Mouse (Mus musculus) erythroblast, embryonic 14.5 days (primary cell): ENCODE measurements around the gene Mcu.

ENCODE experiments used
- GATA1 ChIP-seq: IDR thresholded peaks from 2 replicates; pipeline ENCODE4 v1.6.1; 2012; ENCODE audit warnings: low read length, inconsistent platforms, mixed read lengths
- TAL1 ChIP-seq: IDR thresholded peaks from 3 replicates; pipeline ENCODE4 v1.6.1; 2012; ENCODE audit warnings: low read length, inconsistent platforms, mixed read lengths

- TF ChIP-seq GATA1: no peak
- no peak for TF ChIP-seq TAL1
These were observed 114.1 kb downstream of the Mcu start for GRCm38 (mm10) chr10:59502381-59502780.
